Mouse (Mus musculus) urinary bladder, adult 2 months (tissue): ENCODE measurements around the gene Bnip1. TPM values are rescaled to one million over a fixed set of nuclear protein-coding genes. Genes with fewer than 3 reads are reported as not detected.

Source experiments
- DNase-seq: peaks from one replicate; pipeline ENCODE4 v3.0.0; 2022; ENCODE audit warnings: low spot score
- polyA plus RNA-seq: library from polyadenylated mRNA; depleted of rRNA; stranded (reverse); fragments of >200 nt; gene quantifications from 2 replicates; pipeline ENCODE4 v1.2.3, GENCODE M21; 2012; rRNA removed

Bnip1 gene
- polyA plus RNA-seq, 1 experiment: 32.5 TPM

- DNase-seq: no peak
Measured at GRCm38 (mm10) chr17:26839718-26840438, 59.0 kb downstream of the Bnip1 start.

DNA sequence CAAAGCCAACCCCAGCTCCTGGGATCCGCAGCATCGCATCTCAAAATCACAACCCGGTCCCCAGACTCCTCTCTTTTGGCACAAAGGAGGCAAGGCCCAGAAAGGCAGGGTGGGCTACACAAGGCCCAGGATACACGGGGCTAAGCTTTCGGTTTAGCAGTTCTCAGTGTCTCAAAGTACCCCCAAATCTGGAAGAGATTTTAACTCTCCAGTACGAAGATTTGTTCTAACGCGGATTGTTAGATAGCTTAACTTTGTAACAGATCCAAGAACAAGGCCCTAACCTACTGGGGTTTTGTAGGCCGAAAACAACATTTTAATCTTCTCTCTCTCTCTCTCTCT, 59.5 kb downstream of the Bnip1 start:
- DNase-seq: no peak

GRCm38 (mm10) chr17:26840922-26841731, 60.3 kb downstream of the Bnip1 start:
- no peak for DNase-seq

DNA sequence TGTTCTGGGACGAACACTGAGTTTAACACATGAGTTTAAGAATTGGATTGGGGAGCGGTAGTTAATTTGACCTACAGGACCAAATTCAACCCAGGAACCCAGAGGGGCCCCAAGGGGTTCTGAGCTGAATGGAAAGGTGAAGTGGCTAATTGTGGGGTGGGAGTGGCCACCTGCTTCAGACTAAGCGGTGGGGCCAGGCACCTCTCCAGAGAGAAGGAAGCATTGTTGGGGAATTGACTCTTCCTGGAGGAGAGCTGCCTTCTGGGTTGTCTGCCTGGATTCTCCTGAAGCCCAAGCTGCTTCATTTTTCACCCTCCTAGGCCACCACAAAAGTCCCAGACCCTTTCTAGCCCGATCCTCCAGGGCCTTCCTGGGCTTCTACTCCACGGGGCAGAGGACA, 61.1 kb downstream of the Bnip1 start:
- no peak for DNase-seq

Other genes starting within 250 kb of the Bnip1 start
- 152 and 155 TPM in 2 replicates for gene Ergic1, start 219.6 kb upstream of the Bnip1 start, polyA plus RNA-seq
- gene Dusp1, start 218.9 kb upstream of the Bnip1 start, polyA plus RNA-seq: 67.4 and 75.0 TPM in 2 replicates
- 260 and 293 TPM in 2 replicates for gene Atp6v0e, start 117.8 kb upstream of the Bnip1 start, polyA plus RNA-seq
- gene Crebrf, start 65.4 kb upstream of the Bnip1 start, polyA plus RNA-seq: 14.9 and 18.5 TPM in 2 replicates
- gene Nkx2-5, start 63.9 kb downstream of the Bnip1 start, polyA plus RNA-seq: not detected in 2 replicates
- 1.7 and 1.8 TPM in 2 replicates for gene Kifc5b, start 136.0 kb downstream of the Bnip1 start, polyA plus RNA-seq
- gene Phf1, start 152.0 kb downstream of the Bnip1 start, polyA plus RNA-seq: 51.2 and 65.3 TPM in 2 replicates
- 122 and 145 TPM in 2 replicates for gene Cuta, start 158.5 kb downstream of the Bnip1 start, polyA plus RNA-seq
- gene Syngap1, start 160.2 kb downstream of the Bnip1 start, polyA plus RNA-seq: 22.1 and 32.4 TPM in 2 replicates
- 8.4 and 9.4 TPM in 2 replicates for gene Zbtb9, start 192.1 kb downstream of the Bnip1 start, polyA plus RNA-seq
- 34.8 and 36.8 TPM in 2 replicates for gene Bak1, start 247.9 kb downstream of the Bnip1 start, polyA plus RNA-seq